Mouse (Mus musculus) liver, postnatal 0 days (tissue): Measurements from ENCODE around the gene Jmjd8.

Source experiments
- CTCF ChIP-seq: sonication (generic); IDR thresholded peaks from 2 replicates; pipeline ENCODE4 v1.5.1; 2016; ENCODE audit warnings: antibody characterized with exemption, low read depth
- EP300 ChIP-seq: IDR thresholded peaks from 2 replicates; pipeline ENCODE4 v1.6.1; 2016; ENCODE audit warnings: antibody characterized with exemption, low read depth, mild to moderate bottlenecking

DNA sequence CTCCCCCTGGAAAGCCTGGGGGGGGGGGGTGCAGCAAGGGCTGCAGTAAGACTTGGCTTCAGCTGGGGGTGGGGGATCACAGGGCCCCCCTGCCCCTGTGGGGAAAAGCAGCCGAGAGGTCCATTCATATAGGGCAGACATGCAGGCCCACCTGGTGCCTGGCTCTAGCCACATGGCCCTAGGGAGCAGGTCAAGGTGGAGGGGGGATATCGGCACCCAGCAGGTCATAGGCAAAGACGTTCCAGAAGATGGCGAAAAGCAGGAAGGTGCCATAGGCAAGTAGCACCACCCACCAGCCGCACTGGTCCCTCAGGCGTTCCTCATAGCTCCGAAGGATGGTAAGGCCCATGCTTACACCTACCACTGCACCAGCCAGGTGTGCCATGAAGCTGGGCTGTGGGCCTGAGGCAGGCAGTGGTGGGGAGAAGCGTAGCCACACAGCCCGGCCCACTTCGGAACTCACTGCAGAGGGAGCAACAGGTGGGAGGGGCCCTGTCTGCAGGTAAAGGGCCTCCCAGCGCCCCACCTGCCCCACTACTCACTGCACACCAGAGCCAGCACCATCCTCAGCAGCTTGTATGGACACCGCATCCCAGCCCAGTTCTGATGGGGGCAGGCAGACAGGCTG is 6.0 kb downstream of the Jmjd8 start:
- no peak for TF ChIP-seq CTCF
- no peak for TF ChIP-seq EP300
